Mouse (Mus musculus) kidney, postnatal 10 days (tissue): ENCODE data around the gene H2-M10.2.

Experiments
- DNase-seq: peaks from one replicate; pipeline ENCODE4 v3.0.0; 2021; ENCODE audit warnings: mixed read lengths

H2-M10.2 gene

GRCm38 (mm10) chr17:36286390-36286789 lies at the start of gene H2-M10.2:
Gene H2-M10.2, minus strand, starts transcription at chr17:36286490.
- DNase-seq, result no peak

GRCm38 (mm10) chr17:36326055-36326454 lies 39.8 kb upstream of the H2-M10.2 start, which contains the start of gene H2-M10.1:
Gene H2-M10.1, minus strand, starts transcription at chr17:36326155.
- no peak for DNase-seq

- DNase-seq, result no peak
Observed at GRCm38 (mm10) chr17:36315689-36316253, 29.5 kb upstream of the H2-M10.2 start.

- DNase-seq, result peak; percentile 45
Observed at GRCm38 (mm10) chr17:36315041-36315688, 28.9 kb upstream of the H2-M10.2 start.

GRCm38 (mm10) chr17:36314511-36314910 lies 28.2 kb upstream of the H2-M10.2 start:
- no peak for DNase-seq

GRCm38 (mm10) chr17:36309293-36309692 lies 23.0 kb upstream of the H2-M10.2 start:
- DNase-seq, result no peak

GRCm38 (mm10) chr17:36308855-36309254 lies 22.6 kb upstream of the H2-M10.2 start:
- peak; percentile 82 for DNase-seq

GRCm38 (mm10) chr17:36281521-36282245 lies 4.6 kb downstream of the H2-M10.2 start:
- no peak for DNase-seq

- no peak for DNase-seq
Observed at GRCm38 (mm10) chr17:36274776-36275175, 11.5 kb downstream of the H2-M10.2 start.

GRCm38 (mm10) chr17:36273796-36274195 lies 12.5 kb downstream of the H2-M10.2 start:
- no peak for DNase-seq

GRCm38 (mm10) chr17:36272643-36273366 lies 13.5 kb downstream of the H2-M10.2 start:
- DNase-seq, result no peak

GRCm38 (mm10) chr17:36271586-36272256 lies 14.6 kb downstream of the H2-M10.2 start, which contains the start of gene Trim39:
Gene Trim39, minus strand, starts transcription at chr17:36272247.
- no peak for DNase-seq

GRCm38 (mm10) chr17:36270956-36271585 lies 15.2 kb downstream of the H2-M10.2 start:
- peak; percentile 92 for DNase-seq

- peak; percentile 18 for DNase-seq
Observed at GRCm38 (mm10) chr17:36265834-36266233, 20.5 kb downstream of the H2-M10.2 start.

GRCm38 (mm10) chr17:36264273-36264925 lies 21.9 kb downstream of the H2-M10.2 start:
- no peak for DNase-seq

- no peak for DNase-seq
Observed at GRCm38 (mm10) chr17:36261511-36262166, 24.7 kb downstream of the H2-M10.2 start.

GRCm38 (mm10) chr17:36257969-36258368 lies 28.3 kb downstream of the H2-M10.2 start, which contains the start of gene Rpp21:
Gene Rpp21, minus strand, starts transcription at chr17:36258069.
- no peak for DNase-seq

GRCm38 (mm10) chr17:36257241-36257947 lies 28.9 kb downstream of the H2-M10.2 start:
- peak; percentile 86 for DNase-seq

- DNase-seq, result peak; percentile 19
Observed at GRCm38 (mm10) chr17:36253087-36253600, 33.1 kb downstream of the H2-M10.2 start.
